Mouse (Mus musculus) frontal cortex, postnatal 36 days (tissue): Measurements from ENCODE around the gene Fbxl2.

Experiments used
- DNase-seq, 2 experiments: peaks; one replicate each; pipeline ENCODE4 v3.0.0; 2022; ENCODE audit warnings: low spot score in 2 of 2

Fbxl2 gene

DNA sequence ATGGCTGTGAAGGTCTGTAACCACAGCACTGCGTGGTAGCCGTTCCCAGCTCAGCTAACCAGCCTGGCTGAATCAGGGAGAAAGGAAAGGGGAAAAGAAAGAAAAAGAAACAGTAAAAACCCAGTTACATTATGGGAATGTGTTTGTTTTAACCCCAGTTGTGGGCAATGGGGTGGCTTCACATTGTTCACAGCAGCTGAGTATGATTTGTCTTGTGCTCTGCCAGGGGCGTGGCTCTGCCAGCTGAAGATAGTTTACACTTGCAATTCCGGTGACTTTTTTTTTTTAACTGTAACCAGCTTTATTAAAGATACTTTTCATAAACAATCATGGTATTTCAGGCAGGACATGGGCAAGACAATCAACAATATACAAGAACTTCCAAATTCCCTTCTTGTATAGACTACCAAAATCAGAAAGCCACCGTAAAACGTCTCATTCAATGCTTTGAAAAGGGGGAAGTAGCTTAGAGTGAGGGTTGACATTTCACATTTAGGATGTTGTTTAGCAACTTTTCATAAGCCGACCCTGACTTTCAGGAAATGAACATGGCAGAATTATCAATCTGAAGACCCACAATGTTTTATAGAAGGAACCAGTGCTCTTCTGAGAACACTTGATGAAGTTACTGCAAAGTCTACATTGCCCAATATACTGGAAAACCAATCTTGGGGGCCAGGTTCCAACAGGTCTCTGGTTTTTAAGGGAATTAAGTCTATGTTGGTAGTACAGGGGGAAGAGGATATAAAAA, 26.8 kb downstream of the Fbxl2 start:
- DNase-seq = no peak

DNA sequence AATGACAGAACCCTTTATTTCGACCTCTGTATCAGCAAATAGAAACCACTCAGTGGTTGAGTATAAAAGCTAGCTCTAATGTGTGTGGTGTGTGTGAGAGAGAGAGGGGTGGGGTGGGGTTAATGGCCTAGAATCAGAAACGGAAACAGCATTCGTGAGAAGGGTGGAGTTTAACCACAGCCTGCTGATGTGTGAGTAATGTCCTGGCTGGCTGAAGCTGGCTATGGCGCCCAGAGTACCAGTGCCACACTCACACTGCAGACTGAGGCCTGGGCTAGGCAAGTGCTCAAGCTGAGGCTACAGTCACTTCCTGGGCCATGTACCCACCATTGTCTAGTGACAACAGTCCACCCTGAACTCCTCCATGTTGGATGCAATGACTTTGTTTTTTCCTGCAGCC, 29.6 kb downstream of the Fbxl2 start:
- no peak for DNase-seq

DNA sequence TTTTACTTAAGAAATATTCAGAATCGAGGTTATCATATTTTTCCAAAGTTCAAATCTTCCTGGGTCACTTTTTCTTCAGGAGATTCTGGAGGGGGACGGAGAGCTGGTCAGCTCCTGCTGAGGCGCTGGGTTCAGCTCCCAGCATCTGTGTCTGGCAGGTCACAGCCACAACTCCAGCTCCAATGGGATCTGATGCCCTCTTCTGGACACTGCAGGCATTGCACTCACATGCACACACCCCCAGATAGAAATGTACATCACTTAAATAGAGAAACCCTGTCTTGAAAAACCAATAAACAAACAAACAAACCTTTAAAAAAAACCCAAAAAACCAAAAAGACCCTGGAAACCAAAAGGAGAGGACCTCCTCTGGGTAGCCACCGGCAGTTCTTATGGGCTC, 30.3 kb downstream of the Fbxl2 start:
- no peak for DNase-seq

DNA sequence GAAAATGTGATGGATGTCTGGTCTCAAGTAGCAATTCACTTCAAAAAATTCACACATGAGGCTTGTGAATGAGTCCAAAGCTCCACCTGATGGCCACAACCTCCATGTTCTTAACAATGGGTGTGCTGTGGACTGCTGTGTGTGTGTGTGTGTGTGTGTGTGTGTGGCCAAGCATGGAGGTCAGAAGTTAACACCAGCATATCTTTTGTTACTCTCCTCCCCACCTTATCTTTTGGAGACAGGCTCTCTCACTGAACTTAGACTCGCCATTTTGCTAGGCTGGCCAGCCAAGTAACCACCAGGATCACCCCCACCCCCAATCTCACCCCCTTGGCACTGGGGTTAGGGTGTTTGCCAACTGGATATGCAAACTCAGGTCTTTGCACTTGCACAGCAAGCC, 32.0 kb downstream of the Fbxl2 start:
- no peak for DNase-seq

DNA sequence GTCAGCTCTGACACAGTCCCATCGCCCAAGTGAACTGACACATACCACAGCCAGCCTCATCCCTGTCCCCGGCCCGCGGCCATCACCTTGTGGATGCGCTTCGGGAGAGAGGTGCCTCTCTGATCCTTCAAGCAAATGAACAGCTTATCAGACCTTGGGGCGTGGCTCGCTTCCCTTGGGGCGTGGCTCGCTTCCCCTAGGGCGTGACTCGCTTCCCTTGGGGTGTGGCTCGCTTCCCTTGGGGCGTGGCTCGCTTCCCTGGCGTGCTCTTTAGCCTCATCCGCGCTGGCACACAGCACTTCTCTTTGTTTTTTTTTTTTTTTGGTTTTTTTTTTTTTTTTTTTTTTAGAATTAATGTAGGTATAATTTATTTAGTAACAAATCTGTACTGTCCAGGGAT, 34.8 kb downstream of the Fbxl2 start:
- no peak for DNase-seq

DNA sequence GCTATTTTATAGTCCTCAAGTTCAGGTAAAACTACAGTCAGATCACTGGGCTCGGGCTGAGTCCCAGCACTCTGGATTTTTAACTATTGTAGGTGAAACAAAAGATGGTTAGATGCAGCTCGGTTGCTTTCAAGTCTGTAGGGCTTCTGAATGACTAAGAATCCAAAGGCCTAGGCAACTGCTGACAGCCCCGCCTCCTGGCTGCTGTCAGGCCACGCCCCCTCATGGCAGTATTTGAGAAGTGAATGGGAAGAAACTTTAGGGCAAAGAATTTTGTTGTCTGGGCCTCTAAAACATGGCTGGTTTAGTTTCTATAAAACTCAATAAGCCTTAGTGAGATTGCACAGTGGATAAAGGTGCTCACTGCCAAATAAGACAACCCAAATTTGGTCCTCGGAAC, 36.5 kb downstream of the Fbxl2 start:
- DNase-seq = no peak

DNA sequence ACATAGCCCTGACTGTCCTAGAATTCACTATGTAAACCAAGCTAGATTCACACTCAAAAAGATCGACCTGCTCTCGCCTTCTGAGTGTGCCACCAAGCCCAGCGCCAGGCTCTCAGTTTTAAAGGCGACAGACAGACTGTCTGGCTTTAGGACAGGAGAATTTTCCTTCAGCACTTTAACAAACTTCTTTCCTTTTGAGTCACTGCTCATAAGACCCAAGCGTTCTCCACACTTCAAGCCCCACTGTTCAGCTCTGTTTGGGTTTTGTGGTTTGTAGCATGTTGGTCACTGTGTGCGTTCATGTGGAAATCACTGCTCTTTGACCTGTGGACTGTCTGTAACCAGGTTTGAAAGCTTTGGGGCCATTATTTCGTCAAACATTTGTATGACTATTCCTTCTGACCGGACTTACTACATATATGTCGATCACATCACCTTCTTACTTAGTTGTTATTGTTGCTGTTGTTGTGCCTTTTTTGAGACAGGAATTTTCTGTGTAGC, 38.1 kb downstream of the Fbxl2 start:
- DNase-seq = no peak

DNA sequence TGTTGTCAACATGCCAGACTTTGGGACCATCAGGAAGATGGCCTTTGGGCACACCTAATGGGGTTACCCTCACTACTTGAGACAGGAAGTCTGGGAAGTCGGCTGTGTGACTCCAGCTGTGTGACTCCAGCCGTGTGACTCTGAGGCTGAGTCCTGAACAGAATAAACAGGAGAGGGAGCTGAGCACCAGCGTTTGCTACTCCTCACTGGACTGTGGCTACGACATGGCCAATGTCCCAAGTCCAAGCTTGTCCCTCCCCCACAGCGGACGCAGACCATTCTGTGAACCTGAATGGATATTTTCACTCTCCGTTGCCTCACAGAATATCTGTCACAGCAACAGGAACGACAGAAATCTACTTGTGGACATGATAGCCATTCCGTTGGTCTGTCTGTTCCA, 39.2 kb downstream of the Fbxl2 start:
- no peak for DNase-seq

DNA sequence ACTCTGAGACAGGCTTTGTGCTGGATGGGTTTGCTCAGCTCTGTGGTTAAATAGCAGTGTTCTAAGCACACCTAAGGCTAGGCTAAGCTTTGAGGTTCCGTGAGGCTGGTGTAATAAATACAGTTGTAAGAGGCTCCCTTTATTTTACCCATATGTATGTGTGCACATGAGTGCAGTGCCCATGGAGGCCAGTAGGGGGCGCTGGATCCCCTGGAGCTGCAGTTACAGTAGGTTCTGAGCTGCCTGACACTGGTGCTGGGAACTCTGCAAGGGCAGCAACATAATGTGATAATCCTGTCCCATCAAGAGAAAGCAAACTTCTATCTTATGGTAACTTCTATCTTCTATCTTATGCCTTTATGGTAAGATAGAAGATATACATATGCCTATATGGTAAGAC, 47.7 kb downstream of the Fbxl2 start:
- DNase-seq = no peak

DNA sequence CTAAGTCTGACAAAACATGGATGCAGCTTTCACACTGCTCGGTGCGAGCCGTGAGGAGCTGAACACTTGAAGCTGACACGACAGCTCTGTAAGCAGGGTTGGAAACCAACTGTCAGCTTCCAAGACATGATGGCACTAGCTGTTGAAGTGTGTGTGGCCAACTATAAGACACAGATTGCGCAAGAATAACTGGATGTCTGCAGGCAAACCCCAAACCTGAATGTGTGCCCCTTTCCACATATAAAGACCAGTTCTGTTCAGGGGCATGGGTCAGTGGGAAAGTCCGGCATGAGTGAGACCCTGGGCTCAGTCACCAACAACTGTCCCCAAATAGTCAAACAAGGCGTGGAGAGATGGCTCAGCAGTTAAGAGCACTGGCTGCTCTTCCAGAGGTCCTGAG, 53.2 kb downstream of the Fbxl2 start:
- no peak for DNase-seq

DNA sequence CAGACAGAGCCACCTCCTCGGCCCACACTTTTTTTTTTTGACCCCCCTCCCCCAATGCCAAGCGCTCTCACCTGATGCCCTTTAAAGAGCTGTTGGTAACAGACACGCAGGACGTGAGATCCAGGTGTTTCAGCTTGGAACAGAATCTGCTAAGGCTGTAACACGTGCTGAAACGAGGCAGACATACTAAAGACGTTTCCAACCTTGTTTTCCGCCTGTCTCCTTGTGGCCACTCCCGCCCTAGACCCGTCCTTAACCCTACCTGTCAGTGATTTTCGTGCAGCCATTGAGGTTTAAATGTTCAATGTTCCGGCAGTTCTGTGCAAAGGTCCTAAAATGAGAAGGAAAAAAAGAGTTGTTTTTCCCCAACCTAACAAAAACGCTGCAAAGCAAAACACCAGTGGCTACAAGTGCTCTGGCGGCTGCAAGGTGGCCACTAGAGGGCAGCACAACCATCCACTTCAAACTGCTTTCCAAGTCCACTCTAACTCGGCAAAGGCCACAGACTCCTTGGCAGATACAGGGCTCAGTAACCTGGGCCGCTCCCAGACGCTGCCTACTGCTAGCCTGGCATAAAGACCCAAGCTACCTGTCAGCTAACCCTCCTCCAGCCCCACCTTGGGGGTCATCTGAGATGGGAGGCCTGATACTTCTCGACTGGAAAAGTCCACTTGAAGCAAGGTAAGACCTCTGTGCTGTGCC, 55.3 kb downstream of the Fbxl2 start:
- peak; percentile 85 to 86 for DNase-seq

DNA sequence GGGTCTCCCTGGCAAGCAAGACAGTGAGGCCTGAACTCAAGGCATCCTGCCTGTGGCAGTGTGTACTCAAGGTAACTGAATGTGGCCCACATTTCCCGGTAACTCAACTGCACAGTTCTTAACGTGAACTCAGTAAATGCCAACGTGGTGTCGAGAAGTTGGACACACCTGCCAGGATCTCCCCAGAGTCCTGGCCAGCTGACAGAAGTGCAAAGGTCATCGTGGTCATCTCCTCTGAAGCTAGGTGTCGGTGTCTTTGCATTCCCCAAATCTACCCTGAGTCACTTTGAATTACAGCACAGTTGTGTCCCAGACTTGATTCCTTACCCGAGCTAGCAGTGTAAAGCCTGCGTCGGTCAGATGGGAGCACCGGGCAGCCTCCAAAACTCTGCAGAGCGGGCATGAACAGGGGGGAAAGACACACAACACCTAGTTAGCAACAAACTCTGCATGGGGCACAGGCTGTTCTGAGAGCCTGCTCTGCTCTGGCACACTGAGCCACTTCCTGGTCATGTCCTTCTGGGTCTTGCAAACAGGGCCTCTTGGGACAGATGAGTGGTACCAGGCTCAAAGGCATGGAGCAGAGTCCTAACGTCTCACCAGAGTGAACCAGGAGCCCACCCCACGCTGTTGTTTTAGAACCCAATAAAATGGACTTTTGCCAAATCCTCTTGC, 60.9 kb downstream of the Fbxl2 start:
- DNase-seq = no peak

DNA sequence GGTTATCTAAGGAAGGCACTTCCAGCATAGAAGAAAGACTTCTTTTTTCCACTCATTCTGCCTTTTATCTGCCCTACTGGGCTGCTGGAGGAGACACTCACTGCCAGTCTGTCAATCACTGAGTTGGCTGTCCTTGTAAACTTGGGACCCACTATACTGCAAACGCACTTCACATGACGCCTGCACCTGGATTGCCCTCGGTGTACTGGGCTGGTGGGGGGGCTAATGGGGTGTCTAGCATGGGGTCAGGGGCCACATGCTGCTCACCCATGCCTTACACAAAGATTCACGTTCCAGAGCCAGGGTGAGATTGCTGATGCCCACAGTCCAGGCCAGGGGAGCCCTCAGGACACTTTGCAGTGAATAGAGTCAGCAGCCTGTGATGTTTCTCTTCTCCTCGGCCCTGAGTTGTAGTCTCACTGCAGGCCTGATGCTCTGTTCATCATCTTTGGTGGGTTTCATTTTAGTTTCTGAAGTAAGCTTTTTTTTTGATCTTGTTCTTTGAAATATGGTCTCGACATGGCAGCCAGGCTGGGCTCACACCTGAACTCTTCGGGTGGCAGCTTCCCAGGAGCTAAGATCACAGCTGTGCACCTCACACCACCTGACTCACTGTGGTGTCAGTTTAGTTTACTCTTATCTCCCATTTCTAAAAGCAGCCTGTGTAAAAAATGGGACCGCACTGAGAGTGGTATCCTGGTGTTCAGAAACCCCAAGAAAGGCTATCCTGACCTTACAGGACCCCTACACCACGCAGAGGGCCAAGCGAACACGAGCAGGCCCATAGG, 62.9 kb downstream of the Fbxl2 start:
- DNase-seq = no peak

DNA sequence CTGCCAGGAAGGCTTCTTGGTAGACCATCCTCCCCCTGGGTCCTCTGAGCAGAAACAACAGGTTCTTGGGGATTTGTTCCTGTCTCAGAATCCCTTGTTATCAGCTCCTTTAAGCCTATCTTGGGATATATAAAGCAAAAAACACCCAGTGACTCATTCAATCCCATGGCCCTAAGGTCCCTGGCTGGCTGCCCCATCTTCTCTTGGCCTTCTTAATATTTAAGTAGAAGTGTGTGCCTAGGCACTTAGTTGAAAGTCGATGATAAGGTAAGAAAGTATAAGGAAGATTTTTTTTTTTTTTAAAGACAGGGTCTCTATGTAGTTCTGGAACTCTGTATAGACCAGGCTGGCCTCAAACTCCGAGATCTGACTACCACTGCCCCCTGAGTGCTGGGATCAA, 63.5 kb downstream of the Fbxl2 start:
- no peak for DNase-seq

DNA sequence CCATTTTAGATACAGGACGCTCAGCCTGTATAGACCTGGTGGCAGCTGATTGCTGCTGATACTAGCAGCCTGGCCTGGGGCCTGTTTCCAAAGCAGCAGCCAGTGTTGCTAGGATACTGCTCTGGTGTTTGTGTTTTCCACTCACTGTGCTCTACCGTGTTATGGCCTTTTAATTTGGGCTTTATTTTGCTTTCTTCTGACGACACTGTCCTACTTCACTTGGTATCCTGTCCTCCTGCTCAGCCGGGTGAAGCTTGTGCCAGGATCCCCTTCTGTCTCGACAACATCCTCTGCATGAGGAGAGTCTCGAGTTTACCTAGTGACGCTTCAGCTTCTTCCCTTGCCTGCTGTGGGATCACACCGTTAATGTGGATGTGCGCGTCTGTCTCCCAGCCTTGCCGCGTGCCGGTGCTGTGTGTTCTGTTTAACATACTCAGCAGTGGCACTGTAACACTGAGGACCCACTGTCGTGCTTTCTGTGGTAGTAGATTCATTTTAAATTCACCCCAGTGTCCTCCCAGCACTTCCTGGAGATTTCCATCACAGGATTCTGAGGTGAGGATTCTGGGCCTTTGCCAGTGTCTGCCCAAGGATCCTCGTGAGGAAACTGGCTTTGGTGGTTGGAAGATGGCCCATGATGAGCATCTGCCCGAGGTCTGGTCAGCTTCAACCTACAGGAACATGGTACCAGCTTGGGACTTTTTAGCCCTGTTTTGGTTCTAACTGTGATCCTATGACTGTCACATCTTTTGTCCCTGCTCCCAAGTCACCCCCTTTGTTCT, 64.7 kb downstream of the Fbxl2 start:
- DNase-seq = peak in 1 of 2 experiments; percentile 47

DNA sequence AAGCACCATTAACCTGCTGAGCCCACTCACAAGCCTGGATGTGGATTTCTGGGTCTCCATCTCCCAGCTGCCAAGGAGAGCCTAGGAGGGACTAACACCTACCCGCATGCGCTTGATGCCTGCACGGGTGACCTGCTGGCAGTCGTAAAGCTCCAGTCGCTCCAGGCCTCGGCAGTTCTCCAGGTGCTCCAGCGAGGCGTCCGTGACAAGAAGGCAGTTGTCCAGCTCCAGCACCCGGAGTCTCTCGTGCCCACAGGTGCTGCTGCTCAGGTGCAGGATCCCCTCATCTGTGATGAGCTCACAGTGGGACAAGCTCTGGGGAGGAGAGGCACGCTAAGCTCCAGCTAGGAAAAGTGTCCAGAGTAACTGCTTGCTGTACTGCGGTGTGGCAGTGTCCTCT, 66.6 kb downstream of the Fbxl2 start:
- DNase-seq = no peak

DNA sequence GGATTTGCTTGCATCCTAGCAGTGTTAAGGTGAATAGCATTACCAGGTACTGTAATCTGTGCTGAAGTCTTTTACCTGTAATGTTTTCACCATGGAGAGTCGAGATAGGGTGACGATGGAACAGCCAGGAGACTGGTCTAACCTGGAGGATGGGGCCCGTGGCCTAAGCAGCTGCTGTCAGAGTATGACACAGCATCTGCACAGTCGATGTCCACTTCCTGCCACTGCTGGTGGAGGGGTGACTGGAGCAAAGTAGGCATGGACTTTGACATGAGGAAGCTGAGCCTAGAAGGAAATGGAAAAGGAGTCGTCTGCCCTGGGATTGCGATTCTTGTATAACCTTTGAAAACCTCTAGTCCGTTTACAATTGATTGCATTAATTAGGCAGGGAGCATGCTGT, 67.3 kb downstream of the Fbxl2 start:
- no peak for DNase-seq

DNA sequence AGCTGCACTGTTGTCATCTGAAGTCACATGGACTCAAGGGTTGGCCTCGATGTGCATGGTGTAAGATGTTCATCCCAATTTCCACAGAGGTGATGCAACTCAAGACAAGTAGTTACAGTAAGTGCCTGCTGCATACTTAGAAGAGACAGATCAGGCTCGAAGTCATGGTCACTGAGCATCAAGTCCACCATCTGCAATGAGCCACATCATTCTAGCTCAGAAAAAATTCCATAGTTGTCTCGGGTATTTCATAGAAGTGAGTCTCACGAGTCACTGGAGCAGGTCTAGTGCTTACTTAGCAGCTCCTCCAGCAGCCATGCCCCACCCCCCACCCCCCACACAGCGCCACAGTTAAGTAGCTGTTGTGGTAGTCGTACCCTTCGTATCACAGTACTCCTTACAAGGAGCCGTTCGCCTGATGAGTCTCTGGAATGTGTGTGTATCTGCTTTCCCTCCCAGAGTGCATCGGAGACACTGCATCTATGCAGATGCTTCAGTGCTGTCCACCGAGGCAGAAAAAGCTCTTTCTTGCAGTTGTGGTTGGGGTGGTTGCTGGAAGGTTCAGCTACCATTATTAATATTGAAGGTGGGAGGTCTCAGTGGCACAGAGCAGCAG, 68.7 kb downstream of the Fbxl2 start:
- DNase-seq = no peak

DNA sequence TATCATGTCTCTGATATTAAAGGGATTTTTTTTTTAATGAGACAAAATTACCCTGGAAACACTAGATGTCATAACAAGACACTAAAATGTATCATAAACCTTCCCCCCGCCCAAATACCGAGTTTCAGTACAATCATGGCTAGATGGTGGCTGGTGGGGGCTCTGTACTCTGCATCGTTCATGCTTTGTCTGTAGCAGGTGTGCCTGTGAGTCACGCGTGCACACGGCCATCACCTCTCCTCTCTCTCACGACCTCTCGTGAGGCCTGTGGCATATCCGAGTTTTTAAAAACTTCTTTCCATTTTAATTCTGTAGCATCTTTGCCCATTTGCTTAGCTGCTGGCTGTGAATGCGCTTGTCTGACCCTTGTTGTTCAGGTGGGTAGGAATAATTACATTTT, 69.7 kb downstream of the Fbxl2 start:
- no peak for DNase-seq

DNA sequence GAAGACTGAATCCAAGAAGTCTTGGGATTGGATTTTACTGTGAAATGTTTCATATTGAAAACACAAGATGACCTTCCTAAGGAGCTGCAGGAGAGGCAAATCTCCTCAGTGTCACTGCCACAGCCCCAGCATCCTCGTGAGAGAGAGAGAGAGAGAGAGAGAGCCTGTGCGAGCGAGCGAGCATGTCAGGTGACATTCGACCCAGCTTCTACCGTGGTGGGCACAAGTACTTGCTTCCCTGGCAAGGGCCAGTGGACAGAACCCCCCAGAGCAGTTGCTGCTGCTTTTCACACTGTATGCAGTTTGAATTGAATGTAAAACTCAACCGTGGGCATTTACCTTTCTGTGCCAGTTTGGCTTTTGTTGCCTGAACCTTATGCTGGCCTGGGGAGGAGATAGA, 70.5 kb downstream of the Fbxl2 start:
- DNase-seq = no peak

DNA sequence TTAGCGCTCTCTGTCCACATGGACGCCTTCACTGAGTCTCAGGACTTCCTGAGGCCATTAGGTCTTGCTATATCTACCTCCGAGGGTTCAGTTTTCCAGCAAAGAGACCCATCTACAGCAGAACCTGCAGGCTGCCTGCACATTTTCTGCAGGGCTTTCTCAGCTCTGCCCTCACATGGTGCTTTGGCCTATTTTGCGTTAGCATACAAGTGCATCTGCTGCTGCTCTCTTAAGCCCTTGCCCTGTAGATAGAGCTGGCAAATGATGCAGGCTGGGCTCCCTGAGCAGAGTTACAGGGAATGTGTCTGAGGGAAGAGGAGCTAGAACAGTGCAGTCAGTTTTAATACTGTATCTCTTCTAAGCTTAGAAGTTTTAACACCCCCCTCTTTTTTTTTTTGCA, 71.0 kb downstream of the Fbxl2 start:
- no peak for DNase-seq
